Mouse (Mus musculus) CH12.LX (cell line): ENCODE data around the gene Cluap1. TPM values are rescaled to one million over a fixed set of nuclear protein-coding genes. Genes with fewer than 3 reads are reported as not detected.

Experiments used
- polyA plus RNA-seq: library from polyadenylated mRNA; unstranded; fragments of >175 nt; gene quantifications from 2 replicates; pipeline ENCODE4 v1.2.1, GENCODE M21; 2012; ENCODE audit warnings: low read depth; ENCODE audit not compliant: insufficient read length
- total RNA-seq, 2 experiments: library from RNA; depleted of rRNA; stranded (reverse); fragments of 300-350 nt in 1 of 2; fragments of >200 nt in 1 of 2; gene quantifications; 2 replicates each; pipeline ENCODE4 v1.2.3; 2012 to 2014

Cluap1 gene
- total and polyA plus RNA-seq, 3 experiments, result 33.7 to 47.0 (median 46.5) TPM

Other genes starting within 250 kb of the Cluap1 start
- gene Mefv, start 190.7 kb upstream of the Cluap1 start, total RNA-seq (2012; rRNA removed), result not detected in 2 replicates
- not detected in 2 replicates for gene Mefv, start 190.7 kb upstream of the Cluap1 start, total RNA-seq (2014; rRNA removed)
- not detected in 2 replicates for gene Mefv, start 190.7 kb upstream of the Cluap1 start, polyA plus RNA-seq
- gene Zfp263, start 164.7 kb upstream of the Cluap1 start, total RNA-seq (2012; rRNA removed), result 17.4 and 22.2 TPM in 2 replicates
- gene Zfp263, start 164.7 kb upstream of the Cluap1 start, total RNA-seq (2014; rRNA removed), result 24.2 and 25.8 TPM in 2 replicates
- gene Zfp263, start 164.7 kb upstream of the Cluap1 start, polyA plus RNA-seq, result 20.4 and 21.4 TPM in 2 replicates
- gene Olfr15, start 77.9 kb upstream of the Cluap1 start, total RNA-seq (2012; rRNA removed), result not detected in 2 replicates
- not detected in 2 replicates for gene Olfr15, start 77.9 kb upstream of the Cluap1 start, total RNA-seq (2014; rRNA removed)
- gene Olfr15, start 77.9 kb upstream of the Cluap1 start, polyA plus RNA-seq, result not detected in 2 replicates
- 0.59 and 0.98 TPM in 2 replicates for gene Zfp174, start 61.5 kb upstream of the Cluap1 start, total RNA-seq (2012; rRNA removed)
- gene Zfp174, start 61.5 kb upstream of the Cluap1 start, total RNA-seq (2014; rRNA removed), result 0.24 and 0.26 TPM in 2 replicates
- gene Zfp174, start 61.5 kb upstream of the Cluap1 start, polyA plus RNA-seq, result 0.33 and 0.37 TPM in 2 replicates
- 31.9 and 39.0 TPM in 2 replicates for gene Naa60, start 36.4 kb upstream of the Cluap1 start, total RNA-seq (2012; rRNA removed)
- gene Naa60, start 36.4 kb upstream of the Cluap1 start, total RNA-seq (2014; rRNA removed), result 26.4 and 28.3 TPM in 2 replicates
- gene Naa60, start 36.4 kb upstream of the Cluap1 start, polyA plus RNA-seq, result 67.2 and 81.5 TPM in 2 replicates
- gene Zfp597, start 24.2 kb upstream of the Cluap1 start, total RNA-seq (2012; rRNA removed), result 10.4 and 13.4 TPM in 2 replicates
- 17.5 and 17.8 TPM in 2 replicates for gene Zfp597, start 24.2 kb upstream of the Cluap1 start, total RNA-seq (2014; rRNA removed)
- 10.5 and 11.0 TPM in 2 replicates for gene Zfp597, start 24.2 kb upstream of the Cluap1 start, polyA plus RNA-seq
- gene Gm20695, start 24.2 kb upstream of the Cluap1 start, total RNA-seq (2012; rRNA removed), result 0.88 and 0.89 TPM in 2 replicates
- 1.2 and 1.7 TPM in 2 replicates for gene Gm20695, start 24.2 kb upstream of the Cluap1 start, total RNA-seq (2014; rRNA removed)
- gene Gm20695, start 24.2 kb upstream of the Cluap1 start, polyA plus RNA-seq, result not detected in 2 replicates
- gene 1700037C18Rik, start 112 bp upstream of the Cluap1 start, total RNA-seq (2012; rRNA removed), result 11.9 TPM in 2 replicates
- 15.9 and 18.1 TPM in 2 replicates for gene 1700037C18Rik, start 112 bp upstream of the Cluap1 start, total RNA-seq (2014; rRNA removed)
- 14.7 and 15.2 TPM in 2 replicates for gene 1700037C18Rik, start 112 bp upstream of the Cluap1 start, polyA plus RNA-seq
- 0.13 and 0.34 TPM in 2 replicates for gene Nlrc3, start 67.8 kb downstream of the Cluap1 start, total RNA-seq (2012; rRNA removed)
- not detected in 2 replicates for gene Nlrc3, start 67.8 kb downstream of the Cluap1 start, total RNA-seq (2014; rRNA removed)
- 0.37 and 0.69 TPM in 2 replicates for gene Nlrc3, start 67.8 kb downstream of the Cluap1 start, polyA plus RNA-seq
- 30.4 and 33.3 TPM in 2 replicates for gene Slx4, start 95.0 kb downstream of the Cluap1 start, total RNA-seq (2012; rRNA removed)
- 13.4 and 14.9 TPM in 2 replicates for gene Slx4, start 95.0 kb downstream of the Cluap1 start, total RNA-seq (2014; rRNA removed)
- 40.2 and 47.4 TPM in 2 replicates for gene Slx4, start 95.0 kb downstream of the Cluap1 start, polyA plus RNA-seq
- 0.64 and 0.80 TPM in 2 replicates for gene Dnase1, start 128.1 kb downstream of the Cluap1 start, total RNA-seq (2012; rRNA removed)
- 0.69 TPM in 1 of 2 replicates, not detected in the other for gene Dnase1, start 128.1 kb downstream of the Cluap1 start, total RNA-seq (2014; rRNA removed)
- gene Dnase1, start 128.1 kb downstream of the Cluap1 start, polyA plus RNA-seq, result 4.3 and 5.9 TPM in 2 replicates
- 163 and 167 TPM in 2 replicates for gene Trap1, start 169.0 kb downstream of the Cluap1 start, total RNA-seq (2012; rRNA removed)
- 143 and 145 TPM in 2 replicates for gene Trap1, start 169.0 kb downstream of the Cluap1 start, total RNA-seq (2014; rRNA removed)
- 284 and 287 TPM in 2 replicates for gene Trap1, start 169.0 kb downstream of the Cluap1 start, polyA plus RNA-seq